Mouse (Mus musculus) lung, postnatal 10 days (tissue): ENCODE data around the gene Slc7a5.
A peak's percentile ranks its signal among the peaks of the same experiment; 100 is the strongest.

ENCODE experiments used
- DNase-seq: peaks from one replicate; pipeline ENCODE4 v3.0.0; 2021

Gene Slc7a5

GRCm38 (mm10) chr8:121935341-121936294, 28.1 kb upstream of the Slc7a5 start:
- DNase-seq, result peak; percentile 75

- no peak for DNase-seq
Measured at GRCm38 (mm10) chr8:121934923-121935322, 27.4 kb upstream of the Slc7a5 start.

GRCm38 (mm10) chr8:121934506-121934905, 27.0 kb upstream of the Slc7a5 start:
- peak; percentile 74 for DNase-seq

- DNase-seq, result no peak
Measured at GRCm38 (mm10) chr8:121932668-121933520, 25.4 kb upstream of the Slc7a5 start.

- DNase-seq, result no peak
Measured at GRCm38 (mm10) chr8:121932026-121932667, 24.7 kb upstream of the Slc7a5 start.

- no peak for DNase-seq
Measured at GRCm38 (mm10) chr8:121931571-121931970, 24.1 kb upstream of the Slc7a5 start.

GRCm38 (mm10) chr8:121930047-121930446, 22.6 kb upstream of the Slc7a5 start:
- no peak for DNase-seq

- peak; percentile 78 for DNase-seq
Measured at GRCm38 (mm10) chr8:121927316-121927715, 19.8 kb upstream of the Slc7a5 start.

- no peak for DNase-seq
Measured at GRCm38 (mm10) chr8:121926266-121926665, 18.8 kb upstream of the Slc7a5 start.

GRCm38 (mm10) chr8:121925624-121926023, 18.1 kb upstream of the Slc7a5 start:
- DNase-seq, result peak; percentile 87

GRCm38 (mm10) chr8:121924681-121925080, 17.2 kb upstream of the Slc7a5 start:
- no peak for DNase-seq

GRCm38 (mm10) chr8:121922101-121922500, 14.6 kb upstream of the Slc7a5 start:
- peak; percentile 85 for DNase-seq

GRCm38 (mm10) chr8:121921582-121921981, 14.1 kb upstream of the Slc7a5 start:
- DNase-seq, result peak; percentile 31

- DNase-seq, result peak; percentile 68
Measured at GRCm38 (mm10) chr8:121919731-121920130, 12.2 kb upstream of the Slc7a5 start.

GRCm38 (mm10) chr8:121919158-121919557, 11.7 kb upstream of the Slc7a5 start:
- no peak for DNase-seq

GRCm38 (mm10) chr8:121913378-121913777, 5.9 kb upstream of the Slc7a5 start:
- no peak for DNase-seq

GRCm38 (mm10) chr8:121912831-121913230, 5.3 kb upstream of the Slc7a5 start:
- DNase-seq, result no peak

GRCm38 (mm10) chr8:121911987-121912386, 4.5 kb upstream of the Slc7a5 start:
- DNase-seq, result no peak

GRCm38 (mm10) chr8:121911400-121911799, 3.9 kb upstream of the Slc7a5 start:
- no peak for DNase-seq

GRCm38 (mm10) chr8:121909663-121910062, 2.2 kb upstream of the Slc7a5 start:
- peak; percentile 88 for DNase-seq

- no peak for DNase-seq
Measured at GRCm38 (mm10) chr8:121909148-121909541, 1.7 kb upstream of the Slc7a5 start.

- no peak for DNase-seq
Measured at GRCm38 (mm10) chr8:121908378-121909147, 1.1 kb upstream of the Slc7a5 start.
